Mouse (Mus musculus) lung, postnatal 0 days (tissue): ENCODE results near the gene Cfdp1.

Experiments used
- CTCF ChIP-seq: IDR thresholded peaks from 2 replicates; pipeline ENCODE4 v1.5.1; 2016; ENCODE audit warnings: antibody characterized with exemption, mild to moderate bottlenecking
- EP300 ChIP-seq: IDR thresholded peaks from 2 replicates; pipeline ENCODE4 v1.6.1; 2016; ENCODE audit warnings: antibody characterized with exemption, mild to moderate bottlenecking, control low read depth

GRCm38 (mm10) chr8:111786701-111787588, 67.1 kb downstream of the Cfdp1 start:
- TF ChIP-seq CTCF: no peak
- TF ChIP-seq EP300: no peak
